Mouse (Mus musculus) heart, postnatal 25 days (tissue): Measurements from ENCODE around the gene Olfr750. TPM values are rescaled to one million over a fixed set of nuclear protein-coding genes. Genes with fewer than 3 reads are reported as not detected.
"Not testable (repeated sequence)": the region's sequence is repeated elsewhere in the genome, so short reads cannot be mapped to it uniquely, and the experiment has no call there.

Experiments
- DNase-seq: peaks from one replicate; pipeline ENCODE4 v3.0.0; 2022; ENCODE audit warnings: low spot score
- intact Hi-C: fragments of 180-260 bp; cut with DNase I; formaldehyde crosslinking; loops from one replicate; pipeline ENCODE4 v1.15.1; 2025
- total RNA-seq, 2 experiments: library from RNA; stranded (reverse); gene quantifications; 2 replicates each; pipeline ENCODE4 v1.2.3; 2021

The Olfr750 gene
- total RNA-seq, result not detected

- intact Hi-C loops, result no loop called here
- DNase-seq, result no peak
Measured at GRCm38 (mm10) chr14:51074335-51074734, at the start of gene Olfr750. Olfr750 (minus strand) TSS chr14:51074435.

GRCm38 (mm10) chr14:51113916-51114560, 39.8 kb upstream of the Olfr750 start, which contains the start of gene Eddm3b:
Eddm3b (plus strand) TSS chr14:51114426.
- intact Hi-C loops, result no loop called here
- no peak for DNase-seq

GRCm38 (mm10) chr14:51113476-51113875, 39.2 kb upstream of the Olfr750 start:
- intact Hi-C loops, result no loop called here
- DNase-seq, result no peak

- no peak for DNase-seq
- intact Hi-C loops, result no loop called here
Measured at GRCm38 (mm10) chr14:51111966-51112365, 37.7 kb upstream of the Olfr750 start.

GRCm38 (mm10) chr14:51106449-51106967, 32.3 kb upstream of the Olfr750 start:
- DNase-seq, result no peak
- intact Hi-C loops, result no loop called here

- intact Hi-C loops, result loop anchor here (5.0 kb wide), 2 partner anchors 138 to 378 kb away; no protein-coding TSS in a partner anchor
- DNase-seq, result no peak
Measured at GRCm38 (mm10) chr14:51104366-51104765, 30.1 kb upstream of the Olfr750 start.

- DNase-seq, result no peak
- intact Hi-C loops, result loop anchor here (2.0 to 5.0 kb wide), 5 partner anchors 70 to 379 kb away; no protein-coding TSS in a partner anchor
Measured at GRCm38 (mm10) chr14:51103217-51103616, 29.0 kb upstream of the Olfr750 start.

GRCm38 (mm10) chr14:51101284-51101683, 27.0 kb upstream of the Olfr750 start:
- intact Hi-C loops, result loop anchor here (5.0 kb wide), 2 partner anchors 141 to 381 kb away; no protein-coding TSS in a partner anchor

GRCm38 (mm10) chr14:51098921-51099320, 24.7 kb upstream of the Olfr750 start:
- intact Hi-C loops, result loop anchor here (2.0 to 5.0 kb wide), 2 partner anchors 72 to 298 kb away; no protein-coding TSS in a partner anchor
- DNase-seq, result no peak

More at GRCm38 (mm10) chr14:51101284-51101683, 27.0 kb upstream of the Olfr750 start:
- no peak for DNase-seq

GRCm38 (mm10) chr14:51098300-51098699, 24.1 kb upstream of the Olfr750 start:
- DNase-seq, result not testable (repeated sequence)
- intact Hi-C loops, result loop anchor here (2.0 to 5.0 kb wide), 2 partner anchors 71 to 297 kb away; no protein-coding TSS in a partner anchor

- intact Hi-C loops, result loop anchor here (5.0 kb wide), 1 partner anchor 69 kb away; no protein-coding TSS in a partner anchor
- no peak for DNase-seq
Measured at GRCm38 (mm10) chr14:51095736-51096524, 21.7 kb upstream of the Olfr750 start.

GRCm38 (mm10) chr14:51094921-51095320, 20.7 kb upstream of the Olfr750 start:
- intact Hi-C loops, result loop anchor here (5.0 kb wide), 1 partner anchor 68 kb away; no protein-coding TSS in a partner anchor

GRCm38 (mm10) chr14:51094096-51094875, 20.1 kb upstream of the Olfr750 start:
- intact Hi-C loops, result no loop called here
- no peak for DNase-seq

More at GRCm38 (mm10) chr14:51094921-51095320, 20.7 kb upstream of the Olfr750 start:
- no peak for DNase-seq

- intact Hi-C loops, result no loop called here
- DNase-seq, result no peak
Measured at GRCm38 (mm10) chr14:51093496-51093895, 19.3 kb upstream of the Olfr750 start.

GRCm38 (mm10) chr14:51092073-51092620, 17.9 kb upstream of the Olfr750 start:
- DNase-seq, result no peak
- intact Hi-C loops, result no loop called here

- DNase-seq, result peak; percentile 72
- intact Hi-C loops, result loop anchor here (2.0 kb wide), 1 partner anchor 284 kb away; the partner anchor contains the start of genes Ccnb1ip1 and Parp2
Measured at GRCm38 (mm10) chr14:51090921-51091900, 17.0 kb upstream of the Olfr750 start, which contains the start of the genes Rnase4 and Ang. Rnase4 (plus strand) TSS chr14:51091077. Ang (plus strand) TSS chr14:51091150.

- peak; percentile 65 for DNase-seq
- intact Hi-C loops, result loop anchor here (2.0 kb wide), 1 partner anchor 283 kb away; the partner anchor contains the start of genes Ccnb1ip1 and Parp2
Measured at GRCm38 (mm10) chr14:51090077-51090781, 16.0 kb upstream of the Olfr750 start.
